Comparison of ENCODE assay signal across 8 mouse cellular contexts in the genomic region with DNA sequence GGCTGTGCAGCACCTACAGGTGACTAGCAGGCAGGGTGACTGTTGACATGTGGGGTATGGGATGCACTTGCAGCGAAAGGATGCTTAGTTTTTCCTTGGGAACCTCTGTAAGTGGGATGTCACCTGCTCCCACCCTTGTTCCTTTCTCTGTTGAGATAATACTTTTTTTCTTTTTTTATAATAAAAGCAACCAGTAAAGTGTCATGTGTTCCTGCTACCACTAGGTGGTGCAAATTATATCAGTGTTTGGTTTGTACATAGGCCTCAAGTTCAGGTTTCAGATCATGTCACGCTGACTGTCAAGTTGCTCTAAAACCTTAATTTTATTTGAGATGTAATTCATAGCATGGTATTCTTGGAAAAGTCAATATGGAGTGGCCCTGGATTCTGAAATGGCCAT. TPM values are rescaled to one million over a fixed set of nuclear protein-coding genes. Genes with fewer than 3 reads are reported as not detected.
DNase-seq lines count a peak whose midpoint lies in the region; ATAC-seq lines count a peak whose summit lies in the region.

No protein-coding gene starts in this region.

- H3K4me1 ChIP-seq in forebrain, embryonic 12.5 days: no peaks in the 10 kb centered on the region
- no peaks in the 10 kb centered on the region for H3K4me1 ChIP-seq in forebrain, embryonic 11.5 days (replicated peaks; ENCODE audit: control insufficient read depth, insufficient read depth, low read length)
- H3K4me1 ChIP-seq in midbrain, embryonic 13.5 days (replicated peaks): no peaks in the 10 kb centered on the region
- no peaks in the 10 kb centered on the region for H3K4me1 ChIP-seq in midbrain, embryonic 15.5 days

- H3K36me3 ChIP-seq in forebrain, embryonic 12.5 days (replicated peaks): peaks cover 66% of the 10 kb centered on the region
- H3K36me3 ChIP-seq in forebrain, embryonic 11.5 days (ENCODE audit: control insufficient read depth, insufficient read depth, low read length): no peaks in the 10 kb centered on the region; the same call in 1 of the 2 replicates
- H3K36me3 ChIP-seq in midbrain, embryonic 13.5 days: peaks cover 40% of the 10 kb centered on the region
- 0 out of 2 replicates have a peak, but pooled peaks cover 4% of the 10 kb centered on the region for H3K36me3 ChIP-seq in midbrain, embryonic 15.5 days (replicated peaks)

- no peak for DNase-seq in forebrain, embryonic 11.5 days (ENCODE audit: low spot score)
- DNase-seq in embryo, embryonic 11 days: peak; percentile 49
- no peak for DNase-seq in c-Kit-positive CD71-positive TER-119-positive erythroid progenitor cells, embryonic 14.5 days (ENCODE audit: low spot score)
- DNase-seq in right cerebral cortex, postnatal 14 days: no peak

- no peak overlapping the region for H3K9ac ChIP-seq in forebrain, embryonic 12.5 days
- no peak overlapping the region for H3K9ac ChIP-seq in forebrain, embryonic 11.5 days (ENCODE audit: low read length)
- no peak overlapping the region for H3K9ac ChIP-seq in midbrain, embryonic 13.5 days (replicated peaks)
- H3K9ac ChIP-seq in midbrain, embryonic 15.5 days: no peak overlapping the region

- 0 out of 2 replicates have a peak, but pooled peaks have one; percentile 27 for ATAC-seq in forebrain, embryonic 12.5 days (ENCODE audit: low FRiP score)
- no peak for ATAC-seq in forebrain, embryonic 11.5 days (replicated peaks; ENCODE audit: low FRiP score)
- peak; percentile 56; the same call in 1 of the 2 replicates for ATAC-seq in midbrain, embryonic 13.5 days
- ATAC-seq in midbrain, embryonic 15.5 days (replicated peaks): no peak
- ATAC-seq in megakaryocyte-erythroid progenitor cell, adult 5-6 weeks (replicated peaks; ENCODE audit: low FRiP score, low TSS enrichment, poor library complexity, severe bottlenecking): peak; percentile 71

- no peaks in the 10 kb centered on the region for H3K9me3 ChIP-seq in forebrain, embryonic 12.5 days
- no peaks in the 10 kb centered on the region for H3K9me3 ChIP-seq in forebrain, embryonic 11.5 days (ENCODE audit: control insufficient read depth, low read length)
- no peaks in the 10 kb centered on the region for H3K9me3 ChIP-seq in midbrain, embryonic 13.5 days
- no peaks in the 10 kb centered on the region for H3K9me3 ChIP-seq in midbrain, embryonic 15.5 days

- H3K4me3 ChIP-seq in forebrain, embryonic 12.5 days (replicated peaks): no peak overlapping the region
- H3K4me3 ChIP-seq in forebrain, embryonic 11.5 days (ENCODE audit: low read depth, low read length): no peak overlapping the region
- no peak overlapping the region for H3K4me3 ChIP-seq in midbrain, embryonic 13.5 days (replicated peaks)
- H3K4me3 ChIP-seq in midbrain, embryonic 15.5 days: no peak overlapping the region

- H3K27me3 ChIP-seq in forebrain, embryonic 12.5 days: no peaks in the 10 kb centered on the region
- H3K27me3 ChIP-seq in forebrain, embryonic 11.5 days (ENCODE audit: control insufficient read depth, insufficient read depth, low read length): no peaks in the 10 kb centered on the region
- H3K27me3 ChIP-seq in midbrain, embryonic 13.5 days: no peaks in the 10 kb centered on the region
- no peaks in the 10 kb centered on the region for H3K27me3 ChIP-seq in midbrain, embryonic 15.5 days (replicated peaks)

- H3K4me2 ChIP-seq in forebrain, embryonic 12.5 days: no peak overlapping the region
- H3K4me2 ChIP-seq in forebrain, embryonic 11.5 days (ENCODE audit: low read depth, low read length, severe bottlenecking): no peak overlapping the region
- H3K4me2 ChIP-seq in midbrain, embryonic 13.5 days (replicated peaks): no peak overlapping the region
- no peak overlapping the region for H3K4me2 ChIP-seq in midbrain, embryonic 15.5 days

- no peak overlapping the region for H3K27ac ChIP-seq in forebrain, embryonic 12.5 days
- no peak overlapping the region for H3K27ac ChIP-seq in forebrain, embryonic 11.5 days (ENCODE audit: low read depth, low read length)
- H3K27ac ChIP-seq in midbrain, embryonic 13.5 days: no peak overlapping the region
- H3K27ac ChIP-seq in midbrain, embryonic 15.5 days: no peak overlapping the region

- 64% methylated on average over 2 of the region's 2 CpGs for WGBS in forebrain, embryonic 12.5 days
- WGBS in forebrain, embryonic 11.5 days: 63% methylated on average over 2 of the region's 2 CpGs
- WGBS in midbrain, embryonic 13.5 days: 66% methylated on average over 2 of the region's 2 CpGs
- 58% methylated on average over 2 of the region's 2 CpGs for WGBS in midbrain, embryonic 15.5 days

RNA-seq across cellular contexts. Expression of gene Myo1a, which starts 10.3 kb away (rescaled TPM):
- polyA plus RNA-seq in forebrain, embryonic 12.5 days (2016; fragmentation: Nextera tagmentation; extraction: Ambion mirVana): 0.50 and 0.59 TPM in 2 replicates
- 0.40 and 0.51 TPM in 2 replicates for polyA plus RNA-seq in forebrain, embryonic 11.5 days (2014; fragmentation: Nextera tagmentation; extraction: Ambion mirVana)
- polyA plus RNA-seq in midbrain, embryonic 13.5 days (2015; fragmentation: Nextera tagmentation; extraction: Ambion mirVana): 0.28 and 0.53 TPM in 2 replicates
- polyA plus RNA-seq in midbrain, embryonic 15.5 days (2015; fragmentation: Nextera tagmentation; extraction: Ambion mirVana): 0.25 and 0.46 TPM in 2 replicates
- total RNA-seq in megakaryocyte-erythroid progenitor cell, adult 5-6 weeks (2014; fragmentation: Nextera tagmentation): 0.79 and 1.4 TPM in 2 replicates
- not detected in 2 replicates for total RNA-seq in megakaryocyte-erythroid progenitor cell, adult 5-6 weeks (2017)

RNA-seq across cellular contexts. Expression of gene Nab2, which starts 26.3 kb away (rescaled TPM):
- 3.7 and 4.6 TPM in 2 replicates for polyA plus RNA-seq in forebrain, embryonic 12.5 days (2016; fragmentation: Nextera tagmentation; extraction: Ambion mirVana)
- 4.9 and 5.5 TPM in 2 replicates for polyA plus RNA-seq in forebrain, embryonic 11.5 days (2014; fragmentation: Nextera tagmentation; extraction: Ambion mirVana)
- 1.2 and 1.8 TPM in 2 replicates for polyA plus RNA-seq in midbrain, embryonic 13.5 days (2015; fragmentation: Nextera tagmentation; extraction: Ambion mirVana)
- polyA plus RNA-seq in midbrain, embryonic 15.5 days (2015; fragmentation: Nextera tagmentation; extraction: Ambion mirVana): 1.9 and 2.6 TPM in 2 replicates
- 0.99 TPM in 1 of 2 replicates, not detected in the other for total RNA-seq in megakaryocyte-erythroid progenitor cell, adult 5-6 weeks (2014; fragmentation: Nextera tagmentation)
- total RNA-seq in megakaryocyte-erythroid progenitor cell, adult 5-6 weeks (2017): 1.1 and 2.2 TPM in 2 replicates

RNA-seq across cellular contexts. Expression of gene Nemp1, which starts 27.9 kb away (rescaled TPM):
- polyA plus RNA-seq in forebrain, embryonic 12.5 days (2016; fragmentation: Nextera tagmentation; extraction: Ambion mirVana): 10.0 TPM in 2 replicates
- 12.0 and 12.2 TPM in 2 replicates for polyA plus RNA-seq in forebrain, embryonic 11.5 days (2014; fragmentation: Nextera tagmentation; extraction: Ambion mirVana)
- polyA plus RNA-seq in midbrain, embryonic 13.5 days (2015; fragmentation: Nextera tagmentation; extraction: Ambion mirVana): 4.6 and 4.8 TPM in 2 replicates
- polyA plus RNA-seq in midbrain, embryonic 15.5 days (2015; fragmentation: Nextera tagmentation; extraction: Ambion mirVana): 3.3 and 3.7 TPM in 2 replicates
- 19.4 and 22.7 TPM in 2 replicates for total RNA-seq in megakaryocyte-erythroid progenitor cell, adult 5-6 weeks (2014; fragmentation: Nextera tagmentation)
- 17.6 and 35.2 TPM in 2 replicates for total RNA-seq in megakaryocyte-erythroid progenitor cell, adult 5-6 weeks (2017)

RNA-seq across cellular contexts. Expression of gene Tac2, which starts 29.6 kb away (rescaled TPM):
- polyA plus RNA-seq in forebrain, embryonic 12.5 days (2016; fragmentation: Nextera tagmentation; extraction: Ambion mirVana): not detected in 2 replicates
- polyA plus RNA-seq in forebrain, embryonic 11.5 days (2014; fragmentation: Nextera tagmentation; extraction: Ambion mirVana): not detected in 2 replicates
- not detected in 2 replicates for polyA plus RNA-seq in midbrain, embryonic 13.5 days (2015; fragmentation: Nextera tagmentation; extraction: Ambion mirVana)
- 0.36 TPM in 1 of 2 replicates, not detected in the other for polyA plus RNA-seq in midbrain, embryonic 15.5 days (2015; fragmentation: Nextera tagmentation; extraction: Ambion mirVana)
- total RNA-seq in megakaryocyte-erythroid progenitor cell, adult 5-6 weeks (2014; fragmentation: Nextera tagmentation): 3.5 and 9.5 TPM in 2 replicates
- 0.91 and 2.3 TPM in 2 replicates for total RNA-seq in megakaryocyte-erythroid progenitor cell, adult 5-6 weeks (2017)

RNA-seq across cellular contexts. Expression of gene Zbtb39, which starts 44.7 kb away (rescaled TPM):
- 5.2 and 6.2 TPM in 2 replicates for polyA plus RNA-seq in forebrain, embryonic 12.5 days (2016; fragmentation: Nextera tagmentation; extraction: Ambion mirVana)
- polyA plus RNA-seq in forebrain, embryonic 11.5 days (2014; fragmentation: Nextera tagmentation; extraction: Ambion mirVana): 7.3 and 7.6 TPM in 2 replicates
- polyA plus RNA-seq in midbrain, embryonic 13.5 days (2015; fragmentation: Nextera tagmentation; extraction: Ambion mirVana): 5.1 and 5.3 TPM in 2 replicates
- polyA plus RNA-seq in midbrain, embryonic 15.5 days (2015; fragmentation: Nextera tagmentation; extraction: Ambion mirVana): 4.0 and 4.2 TPM in 2 replicates
- total RNA-seq in megakaryocyte-erythroid progenitor cell, adult 5-6 weeks (2014; fragmentation: Nextera tagmentation): 6.9 and 10.2 TPM in 2 replicates
- 3.0 and 3.4 TPM in 2 replicates for total RNA-seq in megakaryocyte-erythroid progenitor cell, adult 5-6 weeks (2017)

Comparison
In these comparisons a context has a peak if more than half of its experiments do, and no peak if none do; other contexts are left out.
1. ATAC-seq: peak in forebrain, embryonic 12.5 days (single experiment), midbrain, embryonic 13.5 days (single experiment) and megakaryocyte-erythroid progenitor cell, adult 5-6 weeks (single experiment); none in forebrain, embryonic 11.5 days (single experiment) and midbrain, embryonic 15.5 days (single experiment).